Mouse (Mus musculus) forebrain, embryonic 13.5 days (tissue): ENCODE measurements around the gene Pla2g6. TPM values are rescaled to one million over a fixed set of nuclear protein-coding genes. Genes with fewer than 3 reads are reported as not detected.

Experiments used
- ATAC-seq: fragments of 200-750 bp; cut with Nextera tagmentation; 2 replicates; pipeline ENCODE4 v1.8.0; 2017
- H3K27ac ChIP-seq: fragments of 300-500 bp; sonication (generic); 2 replicates; pipeline ENCODE4 v1.5.1; 2015; ENCODE audit warnings: inconsistent platforms, mild to moderate bottlenecking, moderate library complexity
- H3K27me3 ChIP-seq: fragments of 300-500 bp; sonication (generic); 2 replicates; pipeline ENCODE4 v1.6.1; 2015; ENCODE audit warnings: mild to moderate bottlenecking, inconsistent platforms
- H3K36me3 ChIP-seq: fragments of 300-500 bp; sonication (generic); 2 replicates; pipeline ENCODE4 v1.6.1; 2015; ENCODE audit warnings: mild to moderate bottlenecking, inconsistent platforms; ENCODE audit not compliant: poor library complexity, severe bottlenecking
- H3K4me1 ChIP-seq: fragments of 300-500 bp; sonication (generic); 2 replicates; pipeline ENCODE4 v1.6.1; 2015; ENCODE audit warnings: inconsistent platforms
- H3K4me2 ChIP-seq: fragments of 300-500 bp; sonication (generic); 2 replicates; pipeline ENCODE4 v1.6.1; 2015; ENCODE audit warnings: inconsistent platforms, mild to moderate bottlenecking, moderate library complexity
- H3K4me3 ChIP-seq: fragments of 300-500 bp; sonication (generic); 2 replicates; pipeline ENCODE4 v1.5.1; 2015; ENCODE audit warnings: mild to moderate bottlenecking, inconsistent platforms
- H3K9ac ChIP-seq: fragments of 300-500 bp; sonication (generic); 2 replicates; pipeline ENCODE4 v1.6.1; 2015; ENCODE audit warnings: mild to moderate bottlenecking, inconsistent platforms
- H3K9me3 ChIP-seq: fragments of 300-500 bp; sonication (generic); replicated peaks from 2 replicates; pipeline ENCODE4 v1.6.1; 2016; ENCODE audit warnings: inconsistent platforms
- WGBS: fragments of 180-500 bp; shearing (Covaris S2); methylation state at CpG from one replicate; pipeline ENCODE4 v1.1.7; 2015; 5-methylcytosine and 5-hydroxymethylcytosine counted together
- polyA plus RNA-seq: library from polyadenylated mRNA; unstranded; fragments of >200 nt; fragmentation: Nextera tagmentation; extraction: Ambion mirVana; gene quantifications from 2 replicates; pipeline ENCODE4 v1.2.1, GENCODE M21; 2015

Pla2g6 gene
- polyA plus RNA-seq, 1 experiment from 2014 or later = 24.9 TPM

DNA sequence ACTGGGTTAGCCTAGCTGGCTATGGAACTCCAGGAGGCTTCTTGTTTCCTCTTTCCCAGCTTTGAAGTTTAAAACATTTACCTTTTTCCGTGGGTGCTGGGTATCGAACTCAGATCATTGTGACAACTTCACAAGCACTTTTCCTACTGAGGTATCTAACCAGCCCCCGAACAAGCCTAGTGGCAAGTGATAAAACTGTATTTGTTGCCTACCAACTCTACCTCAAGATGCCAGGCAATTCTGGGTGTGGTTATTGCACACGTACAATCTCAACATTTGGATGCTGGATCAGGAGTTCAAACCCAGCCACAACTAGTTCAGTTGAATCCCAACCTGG lies 717 bp upstream of the Pla2g6 start:
- Histone ChIP-seq H3K9ac (no peak overlapping the region), H3K4me1 (peaks cover 23% of the 10 kb centered on the region), H3K36me3 (no peaks in the 10 kb centered on the region), H3K27ac (no peak overlapping the region), H3K4me3 (no peak overlapping the region), H3K9me3 (no peaks in the 10 kb centered on the region), H3K4me2 (peak overlapping the region; percentile 85; the same call in 1 of the 2 replicates), H3K27me3 (no peaks in the 10 kb centered on the region)
- ATAC-seq = no peak
- WGBS = 95% methylated on average over 4 of the region's 4 CpGs

GRCm38 (mm10) chr15:79326971-79327961 lies 924 bp downstream of the Pla2g6 start:
- Histone ChIP-seq H3K9me3 (no peaks in the 10 kb centered on the region), H3K27ac (peak overlapping the region; percentile 82), H3K4me3 (peak overlapping the region; percentile 59), H3K27me3 (no peaks in the 10 kb centered on the region), H3K4me2 (peak overlapping the region; percentile 85), H3K4me1 (peaks cover 23% of the 10 kb centered on the region), H3K9ac (peak overlapping the region; percentile 75), H3K36me3 (no peaks in the 10 kb centered on the region)
- ATAC-seq = peak; percentile 26; the same call in 1 of the 2 replicates
- 7% methylated on average over 20 of the region's 20 CpGs for WGBS

GRCm38 (mm10) chr15:79326264-79326663 lies 1.9 kb downstream of the Pla2g6 start:
- Histone ChIP-seq H3K4me1 (peaks cover 23% of the 10 kb centered on the region), H3K27ac (no peak overlapping the region), H3K36me3 (no peaks in the 10 kb centered on the region), H3K9me3 (no peaks in the 10 kb centered on the region), H3K9ac (no peak overlapping the region), H3K4me3 (no peak overlapping the region), H3K4me2 (peak overlapping the region; percentile 85; the same call in 1 of the 2 replicates), H3K27me3 (no peaks in the 10 kb centered on the region)
- no peak for ATAC-seq
- WGBS = 79% methylated on average over 4 of the region's 4 CpGs

DNA sequence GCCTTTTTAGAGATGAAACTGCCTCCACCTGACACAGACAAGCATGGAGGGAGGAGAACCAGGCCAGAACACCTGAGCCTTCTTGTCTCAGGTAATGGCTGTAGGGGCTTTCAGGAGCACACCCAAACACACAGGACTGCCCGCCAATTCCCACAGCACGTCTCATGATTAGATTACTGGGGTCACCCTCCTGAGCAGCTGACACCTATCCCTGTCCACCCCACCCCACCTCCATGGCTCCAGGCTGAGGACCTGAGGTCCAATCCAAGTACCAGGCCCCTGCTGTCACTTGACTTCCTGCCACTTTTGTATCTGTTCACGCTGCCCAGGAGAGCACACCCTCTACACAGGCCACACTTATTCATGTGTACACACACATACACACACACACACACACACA lies 2.4 kb downstream of the Pla2g6 start:
- H3K27ac ChIP-seq = no peak overlapping the region
- no peak for ATAC-seq
- H3K4me1 ChIP-seq = peaks cover 23% of the 10 kb centered on the region
- no peak overlapping the region for H3K4me2 ChIP-seq
- H3K27me3 ChIP-seq = no peaks in the 10 kb centered on the region
- no peaks in the 10 kb centered on the region for H3K36me3 ChIP-seq
- 87% methylated on average over 3 of the region's 3 CpGs for WGBS
- H3K9me3 ChIP-seq = no peaks in the 10 kb centered on the region
- H3K9ac ChIP-seq = no peak overlapping the region
- no peak overlapping the region for H3K4me3 ChIP-seq

DNA sequence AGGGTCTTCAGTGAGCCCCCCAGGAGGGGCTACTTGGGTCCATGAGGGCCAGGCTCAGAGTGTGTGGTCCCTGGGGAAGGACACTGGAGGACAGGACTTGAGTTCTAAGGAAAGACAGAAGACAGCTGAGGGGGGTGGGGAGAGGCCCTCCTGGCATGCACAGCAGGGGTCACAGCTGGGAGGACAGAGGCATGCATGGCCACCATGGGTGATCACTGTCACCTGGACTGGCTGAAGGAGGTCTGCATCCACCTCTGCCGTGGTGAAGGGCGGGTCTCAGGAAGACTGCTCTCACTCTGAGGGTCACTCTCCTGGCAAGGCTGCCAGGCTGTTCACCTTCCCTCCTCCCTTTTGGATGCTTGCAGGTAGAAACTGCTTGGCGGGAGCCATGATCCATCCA lies 3.8 kb downstream of the Pla2g6 start:
- Histone ChIP-seq H3K4me3 (no peak overlapping the region), H3K36me3 (no peaks in the 10 kb centered on the region), H3K4me2 (no peak overlapping the region), H3K27ac (no peak overlapping the region; the same call in 1 of the 2 replicates), H3K9me3 (no peaks in the 10 kb centered on the region), H3K9ac (no peak overlapping the region), H3K4me1 (peaks cover 23% of the 10 kb centered on the region), H3K27me3 (no peaks in the 10 kb centered on the region)
- WGBS = 96% methylated on average over 3 of the region's 3 CpGs
- ATAC-seq = no peak

- Histone ChIP-seq H3K36me3 (no peaks in the 10 kb centered on the region), H3K9me3 (no peaks in the 10 kb centered on the region), H3K27me3 (no peaks in the 10 kb centered on the region), H3K9ac (no peak overlapping the region), H3K27ac (no peak overlapping the region; the same call in 1 of the 2 replicates), H3K4me2 (no peak overlapping the region), H3K4me3 (no peak overlapping the region), H3K4me1 (peaks cover 23% of the 10 kb centered on the region)
- WGBS = 84% methylated on average over 4 of the region's 4 CpGs
- ATAC-seq = no peak
Measured at GRCm38 (mm10) chr15:79323791-79324155, 4.4 kb downstream of the Pla2g6 start.

- H3K4me1 ChIP-seq = peaks cover 23% of the 10 kb centered on the region
Measured at GRCm38 (mm10) chr15:79322991-79323790, 5.0 kb downstream of the Pla2g6 start.

GRCm38 (mm10) chr15:79322281-79322990 lies 5.8 kb downstream of the Pla2g6 start:
- H3K4me1 ChIP-seq = peaks cover 21% of the 10 kb centered on the region
- 87% methylated on average over 11 of the region's 11 CpGs for WGBS
- no peaks in the 10 kb centered on the region for H3K27me3 ChIP-seq
- no peak overlapping the region for H3K9ac ChIP-seq
- H3K27ac ChIP-seq = no peak overlapping the region
- H3K4me3 ChIP-seq = no peak overlapping the region
- H3K9me3 ChIP-seq = no peaks in the 10 kb centered on the region
- no peak overlapping the region for H3K4me2 ChIP-seq
- no peak for ATAC-seq
- peaks cover 3% of the 10 kb centered on the region; the same call in 1 of the 2 replicates for H3K36me3 ChIP-seq

More at GRCm38 (mm10) chr15:79322991-79323790, 5.0 kb downstream of the Pla2g6 start:
- H3K27me3 ChIP-seq = no peaks in the 10 kb centered on the region
- no peak overlapping the region for H3K27ac ChIP-seq
- H3K9me3 ChIP-seq = no peaks in the 10 kb centered on the region
- H3K4me2 ChIP-seq = no peak overlapping the region
- 87% methylated on average over 6 of the region's 6 CpGs for WGBS
- no peak for ATAC-seq
- H3K4me3 ChIP-seq = no peak overlapping the region
- no peak overlapping the region for H3K9ac ChIP-seq
- no peaks in the 10 kb centered on the region for H3K36me3 ChIP-seq

DNA sequence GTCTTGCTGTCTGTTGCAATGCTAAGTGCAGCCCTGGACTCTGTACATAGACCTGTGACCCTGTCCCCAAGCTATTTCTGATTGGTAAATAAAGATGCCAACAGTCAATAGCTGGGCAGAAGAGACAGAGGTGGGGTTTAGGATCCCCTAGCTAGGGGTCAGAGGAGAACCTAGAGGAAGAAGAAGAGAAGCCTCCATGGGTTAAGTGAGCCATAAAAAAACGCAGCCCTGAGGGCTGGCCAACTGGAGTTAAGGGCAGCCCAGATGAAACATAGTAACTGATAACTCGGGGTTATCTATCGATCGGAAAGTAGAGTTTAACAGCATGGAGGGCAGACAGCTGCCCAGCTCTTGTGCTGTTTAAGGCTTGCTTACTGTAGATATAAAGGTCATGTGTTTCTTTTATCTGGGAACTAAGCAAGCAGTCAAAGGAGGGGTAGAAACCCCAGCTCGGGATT lies 6.4 kb downstream of the Pla2g6 start:
- WGBS = 88% methylated on average over 5 of the region's 5 CpGs
- H3K9ac ChIP-seq = no peak overlapping the region
- H3K27me3 ChIP-seq = no peaks in the 10 kb centered on the region
- peaks cover 15% of the 10 kb centered on the region for H3K4me1 ChIP-seq
- H3K4me3 ChIP-seq = no peak overlapping the region
- no peaks in the 10 kb centered on the region for H3K9me3 ChIP-seq
- H3K27ac ChIP-seq = no peak overlapping the region
- H3K4me2 ChIP-seq = no peak overlapping the region
- no peak for ATAC-seq
- peaks cover 7% of the 10 kb centered on the region; the same call in 1 of the 2 replicates for H3K36me3 ChIP-seq

GRCm38 (mm10) chr15:79313848-79314369 lies 14.3 kb downstream of the Pla2g6 start:
- H3K4me1 ChIP-seq = no peaks in the 10 kb centered on the region
- H3K9ac ChIP-seq = no peak overlapping the region
- H3K4me2 ChIP-seq = no peak overlapping the region
- H3K9me3 ChIP-seq = no peaks in the 10 kb centered on the region
- peaks cover 21% of the 10 kb centered on the region for H3K36me3 ChIP-seq
- H3K4me3 ChIP-seq = no peak overlapping the region
- no peak overlapping the region for H3K27ac ChIP-seq
- 80% methylated on average over 8 of the region's 8 CpGs for WGBS
- ATAC-seq = no peak
- H3K27me3 ChIP-seq = no peaks in the 10 kb centered on the region

GRCm38 (mm10) chr15:79307861-79308260 lies 20.3 kb downstream of the Pla2g6 start:
- no peak for ATAC-seq
- Histone ChIP-seq H3K4me1 (no peaks in the 10 kb centered on the region), H3K36me3 (peaks cover 38% of the 10 kb centered on the region), H3K9ac (no peak overlapping the region), H3K4me2 (no peak overlapping the region), H3K27me3 (no peaks in the 10 kb centered on the region), H3K27ac (no peak overlapping the region), H3K4me3 (no peak overlapping the region), H3K9me3 (no peaks in the 10 kb centered on the region)
- 79% methylated on average over 4 of the region's 4 CpGs for WGBS
